Mouse (Mus musculus): Measurements from ENCODE around the gene Zfp598. TPM values are rescaled to one million over a fixed set of nuclear protein-coding genes. Genes with fewer than 3 reads are reported as not detected.
A peak's percentile ranks its signal among the peaks of the same experiment; 100 is the strongest.

Gene Zfp598
- 10 to 100 TPM; 17.7 to 20.2 TPM for total RNA-seq (2021)
- long read RNA-seq, experiment 1, partial matches to known transcripts: 3 of 6 reads
- long read RNA-seq, experiment 1, other reads (novel, unspliced or antisense): 2 of 6 reads
- long read RNA-seq, experiment 2, transcript Zfp598-202 (12 exons, 3,352 nt): major isoform, 8 of 17 reads
- long read RNA-seq, experiment 2, partial matches to known transcripts: 3 of 17 reads
- long read RNA-seq, experiment 2, other reads (novel, unspliced or antisense): 2 of 17 reads

DNA sequence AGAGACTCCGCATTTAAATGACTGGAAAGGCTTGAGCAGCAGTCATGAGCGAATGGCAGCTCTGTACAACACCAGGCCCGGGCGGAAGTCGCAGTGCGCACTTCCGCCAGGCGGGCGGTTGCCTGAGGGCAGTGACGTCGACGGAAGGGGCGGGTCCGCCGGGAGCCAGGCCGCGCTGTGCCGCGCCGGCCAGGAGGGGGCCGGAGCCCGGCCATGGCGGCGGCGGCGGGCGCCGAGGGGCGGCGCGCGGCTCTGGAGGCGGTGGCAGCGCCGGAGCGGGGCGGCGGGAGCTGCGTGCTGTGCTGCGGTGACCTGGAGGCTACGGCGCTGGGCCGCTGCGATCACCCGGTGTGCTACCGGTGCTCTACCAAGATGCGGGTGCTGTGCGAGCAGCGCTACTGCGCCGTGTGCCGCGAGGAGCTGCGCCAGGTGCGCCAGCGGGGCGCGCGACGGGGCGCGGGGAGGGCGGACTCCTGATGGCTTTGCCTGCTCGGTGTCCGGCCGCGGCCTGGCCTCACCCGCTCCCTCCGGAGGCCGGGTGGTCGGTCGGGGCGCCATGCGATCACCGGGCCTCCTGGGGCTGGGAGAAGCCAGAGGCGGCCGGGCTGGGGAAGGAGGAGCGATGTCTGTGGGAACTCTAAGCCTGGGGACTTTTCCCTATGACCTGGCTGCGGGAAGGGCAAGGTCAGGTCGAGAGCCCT lies at the start of gene Zfp598:
TSS of gene Zfp598 (plus strand) at position 143 of the 701 bp plus-strand sequence.
- peak; percentile 91 for DNase-seq

GRCm38 (mm10) chr17:24625472-24625871 lies 44.0 kb upstream of the Zfp598 start:
- DNase-seq: no peak

DNA sequence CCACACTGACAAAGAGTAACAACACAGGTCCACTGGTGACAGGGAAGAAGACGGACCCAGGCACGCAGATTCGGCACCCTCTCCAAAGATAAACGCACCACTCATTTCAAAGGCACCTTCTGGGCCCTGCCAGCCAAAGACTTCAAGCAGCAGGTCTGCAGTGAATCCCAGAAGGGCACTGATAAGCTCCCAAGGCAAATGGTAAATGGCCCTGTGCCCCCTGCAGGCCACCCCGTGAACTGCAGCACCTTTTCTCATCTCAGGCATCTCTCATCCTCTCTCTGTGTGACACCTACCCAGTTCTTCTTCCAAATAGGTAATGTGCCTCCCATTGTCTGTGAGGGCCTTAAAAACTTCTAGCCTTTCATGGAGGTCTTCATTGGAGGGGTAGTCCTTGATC lies 40.8 kb upstream of the Zfp598 start:
- DNase-seq: peak; percentile 44

DNA sequence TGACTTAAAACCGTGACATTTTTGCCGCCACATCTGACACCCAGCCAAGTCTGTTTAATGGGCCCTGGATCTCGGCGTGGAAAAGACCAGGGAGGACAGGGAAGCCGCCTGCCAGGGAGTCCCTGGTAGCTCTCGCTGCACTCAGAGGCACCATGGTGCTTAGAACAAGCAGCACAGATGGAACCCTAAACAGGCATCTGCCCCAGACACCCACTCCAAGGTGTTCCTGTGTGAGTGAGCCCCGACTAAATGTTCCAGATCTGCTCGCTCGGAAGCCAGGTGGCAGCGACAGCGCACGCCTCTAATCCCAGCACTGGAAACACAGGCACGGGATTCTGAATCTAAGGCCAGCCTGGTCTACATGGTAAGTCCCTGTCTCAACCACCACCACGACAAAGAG lies 39.4 kb upstream of the Zfp598 start:
- no peak for DNase-seq

DNA sequence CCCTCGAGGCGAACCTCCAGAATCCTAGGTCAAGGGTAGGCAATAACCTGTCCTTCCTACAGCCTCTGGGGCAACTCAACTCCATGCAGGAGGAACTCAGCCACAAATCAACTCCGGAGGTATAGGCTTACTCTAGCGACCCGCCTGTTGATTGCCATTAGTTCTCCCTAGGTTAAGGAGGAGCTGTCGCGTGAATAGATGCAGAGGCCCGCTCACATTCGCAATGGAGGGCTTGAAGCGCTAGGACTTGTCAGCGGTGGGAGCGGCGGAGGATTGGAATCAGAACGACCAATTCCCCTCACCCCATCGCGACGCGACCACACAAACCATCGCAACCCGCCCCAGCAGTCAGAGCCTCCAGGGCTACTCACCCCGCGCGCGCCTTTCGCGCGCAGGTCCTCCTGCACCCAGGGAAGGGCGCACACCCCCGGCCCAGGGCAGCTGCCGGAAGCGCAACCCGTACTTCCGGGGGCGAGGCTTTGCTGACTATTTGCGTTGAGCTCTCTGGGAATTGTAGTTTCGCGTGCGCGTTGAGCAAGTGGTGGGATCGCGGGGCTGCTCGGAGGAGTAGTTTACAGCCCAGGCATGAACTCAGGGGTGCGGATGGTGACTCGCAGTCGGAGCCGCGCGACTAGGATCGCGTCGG lies 37.2 kb upstream of the Zfp598 start, which contains the start of the genes Tsc2 and Nthl1:
TSS of gene Tsc2 (minus strand) at position 464 of the 646 bp plus-strand sequence.
TSS of gene Nthl1 (plus strand) at position 514 of the 646 bp plus-strand sequence.
- DNase-seq: peak; percentile 82

DNA sequence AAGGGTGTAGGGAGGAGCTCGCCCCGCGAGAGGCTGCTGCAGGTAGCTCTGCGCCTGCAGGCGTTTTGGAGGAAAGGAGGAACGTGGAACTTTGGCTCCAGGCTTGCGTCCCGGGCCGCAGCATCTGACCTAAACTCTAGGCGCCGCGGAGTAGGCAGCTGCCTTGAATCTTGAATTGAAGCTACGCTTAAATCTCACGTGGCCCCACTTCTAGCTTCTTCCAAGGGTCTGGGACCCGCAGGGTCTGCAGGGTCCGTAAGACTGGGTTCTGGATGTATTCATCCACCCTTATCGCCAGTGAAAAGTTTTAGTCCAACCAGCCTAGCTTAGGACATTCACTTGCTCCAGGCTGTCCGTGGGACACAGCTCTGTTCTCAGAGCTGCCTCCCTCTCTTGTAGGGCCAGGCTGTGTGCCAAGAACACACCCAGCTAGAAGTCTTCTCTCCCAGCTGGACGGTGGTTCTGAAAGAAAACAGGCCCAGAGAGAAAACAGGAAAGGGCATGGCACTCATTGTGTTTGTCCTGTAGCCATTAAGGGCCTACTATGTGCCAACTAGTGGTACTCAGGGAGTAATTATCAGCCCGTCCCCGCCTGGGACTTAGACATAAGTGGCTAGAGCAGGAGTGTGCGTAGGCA lies 36.6 kb upstream of the Zfp598 start:
- DNase-seq: peak; percentile 62

DNA sequence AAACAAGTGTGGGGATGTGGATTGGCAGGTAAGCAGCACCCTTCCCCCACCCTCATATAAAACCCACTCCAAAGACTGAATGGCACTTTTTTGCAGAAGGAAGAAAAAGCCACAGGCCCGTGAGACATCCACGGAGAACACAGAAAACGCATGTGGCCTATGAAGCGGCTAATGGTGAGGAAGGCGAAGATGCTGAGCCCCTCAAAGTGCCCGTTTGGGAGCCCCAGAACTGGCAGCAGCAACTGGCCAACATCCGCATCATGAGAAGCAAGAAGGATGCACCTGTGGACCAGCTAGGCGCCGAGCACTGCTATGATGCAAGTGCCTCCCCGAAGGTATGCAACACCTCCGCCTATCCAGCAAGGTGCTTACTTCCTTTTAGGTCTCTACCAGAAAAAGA lies 35.7 kb upstream of the Zfp598 start:
- DNase-seq: no peak

GRCm38 (mm10) chr17:24635024-24635423 lies 34.5 kb upstream of the Zfp598 start:
- DNase-seq: no peak

DNA sequence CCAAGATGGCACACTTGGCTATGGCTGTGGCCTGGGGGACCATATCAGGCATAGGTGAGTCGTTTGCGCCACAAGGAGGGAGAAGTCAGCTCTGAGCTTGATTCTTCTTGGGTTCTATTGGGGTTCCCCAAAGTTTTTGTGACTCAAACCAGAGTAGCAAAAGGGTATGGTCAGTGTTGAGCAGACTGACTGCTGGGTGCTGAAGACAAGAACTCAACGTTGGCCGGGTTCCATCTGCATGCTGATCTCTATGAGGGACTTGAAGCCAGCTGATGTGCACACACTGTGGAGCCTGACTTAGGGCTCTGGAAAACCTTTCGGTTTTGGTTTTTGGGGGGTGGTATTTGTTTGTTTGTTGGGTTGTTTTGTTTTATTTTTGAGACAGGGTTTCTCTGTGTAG lies 33.8 kb upstream of the Zfp598 start:
- no peak for DNase-seq

- DNase-seq: no peak
These were observed 32.6 kb upstream of the Zfp598 start for GRCm38 (mm10) chr17:24636781-24637481.

GRCm38 (mm10) chr17:24638214-24638613 lies 31.3 kb upstream of the Zfp598 start:
- DNase-seq: no peak

GRCm38 (mm10) chr17:24638840-24639239 lies 30.6 kb upstream of the Zfp598 start:
- DNase-seq: no peak

DNA sequence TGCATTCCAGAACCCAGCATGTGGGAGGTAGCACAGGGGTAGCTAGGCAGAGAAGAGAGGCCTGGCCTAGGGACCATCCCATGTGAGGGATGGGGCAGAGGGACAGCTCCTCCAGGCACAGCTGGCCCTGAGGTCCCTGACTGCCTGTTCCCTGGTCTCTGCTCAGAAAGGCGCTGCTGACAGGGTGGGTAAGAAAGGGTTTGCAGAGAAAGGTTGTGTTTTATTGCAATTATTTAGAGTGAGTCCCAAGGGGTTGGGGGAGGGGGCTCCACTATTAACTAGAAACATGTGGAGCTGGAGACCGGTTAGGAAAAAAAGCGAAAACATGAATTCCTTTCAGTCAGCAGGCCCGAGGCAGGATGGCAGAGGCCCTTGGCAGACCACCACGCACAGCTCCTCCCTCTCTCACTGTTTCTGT lies 29.9 kb upstream of the Zfp598 start:
- no peak for DNase-seq

- no peak for DNase-seq
These were observed 29.4 kb upstream of the Zfp598 start for GRCm38 (mm10) chr17:24640119-24640518.

DNA sequence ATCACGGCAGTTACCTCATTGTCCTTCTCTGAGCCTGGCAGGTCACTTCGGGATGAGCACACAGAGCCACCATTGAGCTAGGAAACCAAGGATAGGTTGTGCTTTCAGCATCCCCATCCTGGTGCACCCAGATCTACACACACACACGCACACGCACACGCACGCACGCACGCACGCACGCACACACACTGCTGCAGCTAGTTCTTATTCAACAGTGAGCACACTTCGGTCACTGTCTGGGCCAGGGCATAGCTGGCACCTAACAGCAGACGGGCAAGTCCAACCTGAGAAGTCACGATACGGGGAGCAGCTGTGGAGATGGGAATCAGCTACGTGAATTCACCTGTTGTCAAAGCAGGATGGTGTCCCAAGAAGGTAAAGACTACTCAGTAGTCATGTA lies 28.9 kb upstream of the Zfp598 start:
- no peak for DNase-seq

DNA sequence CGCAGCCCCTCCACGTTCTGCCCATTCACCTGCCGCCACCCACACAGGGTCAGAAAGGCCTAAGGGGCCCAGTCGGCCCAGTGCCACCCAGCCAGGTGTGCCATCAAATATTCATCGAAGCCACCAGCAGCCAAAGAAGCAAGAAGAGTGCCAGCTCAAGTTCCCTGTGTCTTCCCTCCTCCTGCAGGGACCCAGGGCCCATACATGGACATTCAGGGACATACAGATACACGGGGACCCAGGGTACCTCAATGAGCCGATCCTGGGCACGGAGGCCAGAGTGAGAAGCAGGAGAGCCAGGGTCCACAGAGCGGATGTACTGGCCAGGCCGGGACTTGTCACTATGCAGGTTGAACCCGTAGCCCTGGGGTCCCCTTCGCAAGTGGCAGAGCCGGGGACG lies 27.5 kb upstream of the Zfp598 start:
- DNase-seq: no peak

DNA sequence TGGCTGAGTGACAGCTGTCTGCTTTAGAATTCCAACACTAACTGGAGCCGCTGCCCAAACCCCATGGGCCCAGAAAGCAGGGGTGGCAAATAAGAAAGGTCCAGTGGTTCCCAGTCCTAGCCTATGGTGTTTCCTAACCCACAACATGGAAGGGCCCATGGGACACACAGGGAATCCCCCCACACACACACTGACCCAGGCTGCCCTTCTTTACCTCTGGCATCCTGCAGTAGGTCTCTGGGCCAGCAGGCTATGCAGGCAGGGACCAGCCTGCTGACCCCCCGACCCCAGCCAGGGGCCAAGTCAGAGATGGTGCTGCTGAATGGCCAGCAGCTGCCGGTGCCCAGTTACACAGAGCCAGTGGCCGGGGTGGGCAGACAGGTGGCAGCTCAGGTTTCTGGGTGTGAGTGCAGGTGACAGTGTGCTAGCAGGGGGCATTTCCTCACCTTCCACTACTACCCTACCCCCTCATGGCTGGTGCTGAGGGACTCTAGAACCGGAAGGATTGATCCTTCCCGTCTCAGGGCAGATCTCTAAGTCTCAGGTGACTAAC lies 26.6 kb upstream of the Zfp598 start:
- DNase-seq: no peak

- no peak for DNase-seq
These were observed 25.3 kb upstream of the Zfp598 start for GRCm38 (mm10) chr17:24644030-24644715.

DNA sequence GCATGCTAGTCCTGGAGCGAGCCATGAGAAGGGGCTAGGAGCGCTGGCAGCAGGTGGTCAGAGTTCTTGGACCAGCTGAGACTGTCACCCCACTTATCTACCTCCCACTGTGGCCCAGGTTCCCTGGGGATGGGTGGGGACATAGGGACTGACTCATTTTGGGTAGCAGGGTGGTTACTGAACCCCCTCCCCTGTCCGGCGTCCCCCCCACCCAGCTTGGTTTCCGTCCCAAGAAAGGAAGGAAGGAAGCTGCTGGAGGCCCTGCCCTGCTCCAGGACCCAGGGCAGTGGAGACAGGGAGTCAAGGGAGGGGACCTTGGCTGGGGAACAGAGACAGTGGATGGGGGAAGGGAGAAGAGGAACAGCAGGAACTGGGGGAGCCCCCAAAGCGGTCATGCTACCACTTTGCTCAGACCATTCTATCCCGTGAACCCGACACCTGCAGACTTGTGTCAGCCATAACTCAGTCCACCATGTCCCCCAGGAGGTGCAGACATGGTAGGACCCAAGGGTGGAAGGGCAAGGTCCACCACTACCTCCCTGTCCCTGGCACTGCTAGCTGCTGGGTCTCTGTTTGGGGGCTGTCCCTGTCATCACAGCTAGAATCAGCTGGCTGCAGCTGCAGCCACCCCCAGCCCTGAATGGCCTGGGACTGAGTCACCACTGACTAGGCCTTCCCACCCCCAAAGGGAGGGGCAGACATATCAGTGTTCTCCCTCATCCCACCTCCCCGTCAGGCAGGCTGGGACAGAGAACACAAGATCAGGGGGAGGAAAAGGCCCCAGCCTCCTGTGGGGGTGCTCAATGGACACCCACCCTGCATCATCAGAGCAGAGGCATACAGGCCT lies 24.4 kb upstream of the Zfp598 start:
- DNase-seq: peak; percentile 68

GRCm38 (mm10) chr17:24645916-24646315 lies 23.6 kb upstream of the Zfp598 start:
- DNase-seq: no peak
